Mouse (Mus musculus): Measurements from ENCODE around the gene Slc9a7.

The Slc9a7 gene

GRCm38 (mm10) chrX:20291282-20292039 lies at the start of gene Slc9a7:
TSS of gene Slc9a7 (minus strand) at chrX:20291807.
- peak; percentile 76 for DNase-seq (ENCODE audit: low read depth)

- peak; percentile 62 for DNase-seq (ENCODE audit: low read depth)
Observed at GRCm38 (mm10) chrX:20335722-20336121, 44.1 kb upstream of the Slc9a7 start.

GRCm38 (mm10) chrX:20332756-20333155 lies 41.1 kb upstream of the Slc9a7 start:
- DNase-seq (ENCODE audit: low read depth): no peak

- no peak for DNase-seq (ENCODE audit: low read depth)
Observed at GRCm38 (mm10) chrX:20307215-20307614, 15.6 kb upstream of the Slc9a7 start.

- DNase-seq (ENCODE audit: low read depth): no peak
Observed at GRCm38 (mm10) chrX:20305941-20306340, 14.3 kb upstream of the Slc9a7 start.

- DNase-seq (ENCODE audit: low read depth): no peak
Observed at GRCm38 (mm10) chrX:20303280-20303679, 11.7 kb upstream of the Slc9a7 start.

- no peak for DNase-seq (ENCODE audit: low read depth)
Observed at GRCm38 (mm10) chrX:20292040-20292417, 422 bp upstream of the Slc9a7 start.

- DNase-seq (ENCODE audit: low read depth): peak; percentile 64
Observed at GRCm38 (mm10) chrX:20290715-20291114, 892 bp downstream of the Slc9a7 start.

GRCm38 (mm10) chrX:20288674-20289073 lies 2.9 kb downstream of the Slc9a7 start:
- no peak for DNase-seq (ENCODE audit: low read depth)

- no peak for DNase-seq (ENCODE audit: low read depth)
Observed at GRCm38 (mm10) chrX:20286254-20286653, 5.4 kb downstream of the Slc9a7 start.

- DNase-seq (ENCODE audit: low read depth): no peak
Observed at GRCm38 (mm10) chrX:20279424-20279823, 12.2 kb downstream of the Slc9a7 start.

- DNase-seq (ENCODE audit: low read depth): no peak
Observed at GRCm38 (mm10) chrX:20273854-20274253, 17.8 kb downstream of the Slc9a7 start.

GRCm38 (mm10) chrX:20271980-20272379 lies 19.6 kb downstream of the Slc9a7 start:
- peak; percentile 42 for DNase-seq (ENCODE audit: low read depth)

GRCm38 (mm10) chrX:20269980-20270379 lies 21.6 kb downstream of the Slc9a7 start:
- no peak for DNase-seq (ENCODE audit: low read depth)

GRCm38 (mm10) chrX:20264370-20264769 lies 27.2 kb downstream of the Slc9a7 start:
- DNase-seq (ENCODE audit: low read depth): no peak

GRCm38 (mm10) chrX:20228102-20228501 lies 63.5 kb downstream of the Slc9a7 start:
- DNase-seq (ENCODE audit: low read depth): no peak

- no peak for DNase-seq (ENCODE audit: low read depth)
Observed at GRCm38 (mm10) chrX:20221486-20221885, 70.1 kb downstream of the Slc9a7 start.

- DNase-seq (ENCODE audit: low read depth): peak; percentile 5
Observed at GRCm38 (mm10) chrX:20185616-20186015, 106.0 kb downstream of the Slc9a7 start.

- no peak for DNase-seq (ENCODE audit: low read depth)
Observed at GRCm38 (mm10) chrX:20176792-20177191, 114.8 kb downstream of the Slc9a7 start.

GRCm38 (mm10) chrX:20168430-20168829 lies 123.2 kb downstream of the Slc9a7 start:
- DNase-seq (ENCODE audit: low read depth): no peak

- no peak for DNase-seq (ENCODE audit: low read depth)
Observed at GRCm38 (mm10) chrX:20164984-20165383, 126.6 kb downstream of the Slc9a7 start.

GRCm38 (mm10) chrX:20162322-20162711 lies 129.3 kb downstream of the Slc9a7 start:
- peak; percentile 17 for DNase-seq (ENCODE audit: low read depth)

GRCm38 (mm10) chrX:20161687-20162321 lies 129.8 kb downstream of the Slc9a7 start:
- DNase-seq (ENCODE audit: low read depth): no peak

GRCm38 (mm10) chrX:20160301-20160700 lies 131.3 kb downstream of the Slc9a7 start:
- DNase-seq (ENCODE audit: low read depth): no peak

Measured in induced T-regulatory cell, adult 2 months (primary cell).